Mouse (Mus musculus): ENCODE results near the gene Lag3. TPM values are rescaled to one million over a fixed set of nuclear protein-coding genes. Genes with fewer than 3 reads are reported as not detected.

The Lag3 gene
- polyA plus RNA-seq, 1 experiment from 2014 or later: 0.64 TPM

DNA sequence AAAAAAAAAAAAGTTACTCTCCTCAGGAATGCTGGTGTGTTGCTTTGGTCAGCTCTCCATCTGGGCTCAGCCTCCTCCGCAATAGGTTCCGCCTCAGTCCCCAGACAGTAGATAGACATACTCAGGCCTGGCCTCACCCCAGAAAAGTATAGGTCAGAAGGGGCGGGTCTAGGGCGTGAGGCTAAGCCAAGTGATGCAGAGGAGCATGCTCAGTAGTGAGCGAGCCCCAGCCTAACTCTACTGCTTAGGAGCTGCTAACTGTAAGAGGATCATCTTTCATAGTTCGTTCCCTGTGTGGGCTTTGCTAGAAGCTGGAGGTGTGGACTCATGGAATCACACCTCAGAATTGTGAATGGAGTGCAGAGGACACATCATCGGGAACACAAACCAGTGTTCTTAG is 27.0 kb upstream of the Lag3 start:
- no peak overlapping the region for H3K9ac ChIP-seq (ENCODE audit: low read depth, low read length)
- no peak overlapping the region for H3K4me3 ChIP-seq (ENCODE audit: low read depth, low read length)
- DNase-seq (ENCODE audit: low spot score) (no peak), ATAC-seq (replicated peaks; ENCODE audit: low FRiP score) (peak; percentile 48; the same call in 1 of the 2 replicates)
- peaks cover 22% of the 10 kb centered on the region for H3K36me3 ChIP-seq (ENCODE audit: control insufficient read depth, insufficient read depth, low read length)
- 89% methylated on average over 7 of the region's 7 CpGs for WGBS
- no peaks in the 10 kb centered on the region for H3K27me3 ChIP-seq (replicated peaks; ENCODE audit: control insufficient read depth, insufficient read depth, low read length)
- H3K4me2 ChIP-seq: no peak overlapping the region
- no peaks in the 10 kb centered on the region for H3K9me3 ChIP-seq (ENCODE audit: control insufficient read depth, low read length)
- H3K27ac ChIP-seq (ENCODE audit: low read depth, low read length): no peak overlapping the region
- H3K4me1 ChIP-seq (replicated peaks; ENCODE audit: control insufficient read depth, insufficient read depth, low read length): no peaks in the 10 kb centered on the region

DNA sequence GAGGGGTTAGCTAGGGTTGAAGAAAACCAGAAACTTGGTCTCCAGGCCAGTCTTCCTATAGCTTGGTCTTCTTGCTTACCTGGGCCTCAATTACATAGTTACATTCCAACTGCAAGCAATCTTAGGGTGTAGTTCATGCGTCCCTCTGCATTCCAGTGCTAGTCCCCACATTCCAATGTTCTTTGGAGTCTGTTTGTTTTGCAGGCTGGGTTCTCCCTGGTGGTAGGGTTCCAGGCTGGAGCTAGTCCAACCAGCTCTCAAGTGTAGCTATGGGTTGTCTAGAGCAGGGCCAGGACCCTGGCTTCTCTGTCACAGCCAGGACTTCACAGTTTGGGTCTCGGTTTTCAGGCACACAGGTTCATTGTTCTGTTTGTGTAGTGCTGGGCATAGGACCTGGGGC is 26.0 kb upstream of the Lag3 start:
- no peak for ATAC-seq (replicated peaks; ENCODE audit: low FRiP score)
- WGBS: 89% methylated on average over 2 of the region's 2 CpGs
- H3K27me3 ChIP-seq (replicated peaks; ENCODE audit: control insufficient read depth, insufficient read depth, low read length): no peaks in the 10 kb centered on the region
- H3K4me3 ChIP-seq (ENCODE audit: low read depth, low read length): no peak overlapping the region
- no peak overlapping the region for H3K27ac ChIP-seq (ENCODE audit: low read depth, low read length)
- no peak overlapping the region for H3K9ac ChIP-seq (ENCODE audit: low read depth, low read length)
- H3K36me3 ChIP-seq (ENCODE audit: control insufficient read depth, insufficient read depth, low read length): peaks cover 26% of the 10 kb centered on the region
- no peaks in the 10 kb centered on the region for H3K9me3 ChIP-seq (ENCODE audit: control insufficient read depth, low read length)
- DNase-seq (ENCODE audit: low spot score): no peak
- H3K4me1 ChIP-seq (replicated peaks; ENCODE audit: control insufficient read depth, insufficient read depth, low read length): peaks cover 5% of the 10 kb centered on the region
- H3K4me2 ChIP-seq: no peak overlapping the region

DNA sequence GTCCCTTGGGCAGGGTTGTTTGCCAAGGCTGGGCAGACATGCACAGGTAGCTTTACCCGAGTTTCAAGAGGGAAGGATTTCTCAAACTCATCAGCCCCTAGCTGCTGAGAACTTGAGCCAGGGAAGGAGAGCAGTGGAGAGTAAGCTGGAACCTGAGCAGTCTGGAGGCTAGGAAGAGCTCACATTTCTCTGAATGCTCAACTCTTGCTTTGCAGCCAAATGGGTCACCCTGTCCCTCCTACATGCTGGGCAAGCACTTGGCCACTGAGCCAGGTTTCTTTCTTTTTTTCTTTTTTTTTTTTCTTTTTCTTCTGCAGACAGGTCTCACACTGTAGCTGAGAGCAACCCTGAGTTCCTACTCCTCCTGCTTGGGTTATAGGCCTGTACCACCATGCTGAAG is 25.2 kb upstream of the Lag3 start:
- WGBS: 89% methylated on average over 1 of the region's 1 CpGs
- ATAC-seq (replicated peaks; ENCODE audit: low FRiP score) (no peak), DNase-seq (ENCODE audit: low spot score) (no peak)
- no peak overlapping the region for H3K27ac ChIP-seq (ENCODE audit: low read depth, low read length)
- H3K4me2 ChIP-seq: no peak overlapping the region
- H3K4me1 ChIP-seq (replicated peaks; ENCODE audit: control insufficient read depth, insufficient read depth, low read length): peaks cover 11% of the 10 kb centered on the region
- no peaks in the 10 kb centered on the region for H3K27me3 ChIP-seq (replicated peaks; ENCODE audit: control insufficient read depth, insufficient read depth, low read length)
- peaks cover 27% of the 10 kb centered on the region for H3K36me3 ChIP-seq (ENCODE audit: control insufficient read depth, insufficient read depth, low read length)
- no peak overlapping the region for H3K9ac ChIP-seq (ENCODE audit: low read depth, low read length)
- no peak overlapping the region for H3K4me3 ChIP-seq (ENCODE audit: low read depth, low read length)
- no peaks in the 10 kb centered on the region for H3K9me3 ChIP-seq (ENCODE audit: control insufficient read depth, low read length)

DNA sequence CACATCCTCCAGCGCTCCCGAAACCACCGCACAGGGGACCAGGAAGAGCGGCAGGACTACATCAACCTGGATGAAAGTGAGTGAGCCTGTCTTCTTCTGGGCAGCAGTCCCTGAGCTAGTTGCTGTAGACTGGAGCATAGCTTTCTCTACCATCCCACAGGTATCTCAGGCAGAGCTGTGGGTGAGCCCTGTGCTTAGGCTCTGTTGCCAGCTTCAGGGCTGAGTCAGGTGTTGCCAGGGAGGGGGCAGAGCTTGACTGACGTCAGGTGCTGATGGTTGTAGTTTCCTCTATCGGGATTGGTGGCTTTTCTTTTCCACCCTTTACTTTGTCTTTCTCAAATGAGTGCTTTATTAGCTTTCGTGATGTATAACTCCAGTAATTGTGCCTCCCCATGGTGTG is 23.2 kb upstream of the Lag3 start:
- WGBS: 94% methylated on average over 7 of the region's 7 CpGs
- ATAC-seq (replicated peaks; ENCODE audit: low FRiP score) (no peak), DNase-seq (ENCODE audit: low spot score) (no peak)
- H3K9me3 ChIP-seq (ENCODE audit: control insufficient read depth, low read length): no peaks in the 10 kb centered on the region
- H3K4me2 ChIP-seq: no peak overlapping the region
- peaks cover 15% of the 10 kb centered on the region for H3K4me1 ChIP-seq (replicated peaks; ENCODE audit: control insufficient read depth, insufficient read depth, low read length)
- H3K9ac ChIP-seq (ENCODE audit: low read depth, low read length): no peak overlapping the region
- no peaks in the 10 kb centered on the region for H3K27me3 ChIP-seq (replicated peaks; ENCODE audit: control insufficient read depth, insufficient read depth, low read length)
- peaks cover 27% of the 10 kb centered on the region for H3K36me3 ChIP-seq (ENCODE audit: control insufficient read depth, insufficient read depth, low read length)
- no peak overlapping the region for H3K27ac ChIP-seq (ENCODE audit: low read depth, low read length)
- H3K4me3 ChIP-seq (ENCODE audit: low read depth, low read length): no peak overlapping the region

DNA sequence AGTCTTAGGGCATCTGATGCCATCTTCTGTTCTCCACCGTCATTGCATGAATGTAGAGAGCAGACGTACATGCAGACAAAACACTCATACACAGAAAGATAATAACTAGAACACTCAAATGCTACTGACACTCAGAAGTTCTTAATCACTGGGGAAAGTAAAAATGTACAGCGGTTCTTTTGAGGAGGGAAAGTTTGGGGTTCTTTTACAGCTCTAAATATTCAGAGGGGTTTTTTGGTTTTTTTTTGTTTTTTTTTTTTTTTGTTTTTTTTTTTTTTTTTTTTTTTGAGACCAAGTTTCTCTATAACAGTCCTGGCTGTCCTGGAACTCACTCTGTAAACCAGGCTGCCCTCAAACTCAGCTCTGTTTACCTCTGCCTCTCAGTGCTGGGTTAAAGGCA is 21.6 kb upstream of the Lag3 start:
- Histone ChIP-seq H3K4me2 (peak overlapping the region; percentile 92; the same call in 1 of the 2 replicates), H3K36me3 (ENCODE audit: control insufficient read depth, insufficient read depth, low read length) (peaks cover 25% of the 10 kb centered on the region), H3K27me3 (replicated peaks; ENCODE audit: control insufficient read depth, insufficient read depth, low read length) (no peaks in the 10 kb centered on the region), H3K4me1 (replicated peaks; ENCODE audit: control insufficient read depth, insufficient read depth, low read length) (peaks cover 15% of the 10 kb centered on the region), H3K27ac (ENCODE audit: low read depth, low read length) (no peak overlapping the region), H3K4me3 (ENCODE audit: low read depth, low read length) (no peak overlapping the region), H3K9me3 (ENCODE audit: control insufficient read depth, low read length) (no peaks in the 10 kb centered on the region), H3K9ac (ENCODE audit: low read depth, low read length) (no peak overlapping the region)
- 84% methylated on average over 3 of the region's 3 CpGs for WGBS
- DNase-seq (ENCODE audit: low spot score): no peak
- no peak for ATAC-seq (replicated peaks; ENCODE audit: low FRiP score)

DNA sequence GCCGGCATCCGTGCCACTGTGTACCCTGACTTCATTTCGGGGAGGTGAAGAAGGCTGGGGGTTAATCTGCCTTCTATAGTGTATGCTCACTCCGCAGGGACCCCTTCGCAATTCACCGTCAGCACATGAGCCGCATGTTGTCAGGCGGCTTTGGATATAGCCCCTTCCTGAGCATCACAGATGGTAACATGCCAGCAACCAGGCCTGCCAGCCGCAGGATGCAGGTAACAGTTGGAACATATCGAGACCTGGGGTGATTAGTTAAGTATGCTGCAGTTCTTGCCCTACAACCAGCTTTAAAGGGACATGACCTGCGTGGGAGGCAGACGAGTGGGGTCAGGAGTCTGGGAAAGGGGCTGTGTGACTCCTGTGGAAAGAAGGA is 20.8 kb upstream of the Lag3 start:
- WGBS: 56% methylated on average over 12 of the region's 12 CpGs

DNA sequence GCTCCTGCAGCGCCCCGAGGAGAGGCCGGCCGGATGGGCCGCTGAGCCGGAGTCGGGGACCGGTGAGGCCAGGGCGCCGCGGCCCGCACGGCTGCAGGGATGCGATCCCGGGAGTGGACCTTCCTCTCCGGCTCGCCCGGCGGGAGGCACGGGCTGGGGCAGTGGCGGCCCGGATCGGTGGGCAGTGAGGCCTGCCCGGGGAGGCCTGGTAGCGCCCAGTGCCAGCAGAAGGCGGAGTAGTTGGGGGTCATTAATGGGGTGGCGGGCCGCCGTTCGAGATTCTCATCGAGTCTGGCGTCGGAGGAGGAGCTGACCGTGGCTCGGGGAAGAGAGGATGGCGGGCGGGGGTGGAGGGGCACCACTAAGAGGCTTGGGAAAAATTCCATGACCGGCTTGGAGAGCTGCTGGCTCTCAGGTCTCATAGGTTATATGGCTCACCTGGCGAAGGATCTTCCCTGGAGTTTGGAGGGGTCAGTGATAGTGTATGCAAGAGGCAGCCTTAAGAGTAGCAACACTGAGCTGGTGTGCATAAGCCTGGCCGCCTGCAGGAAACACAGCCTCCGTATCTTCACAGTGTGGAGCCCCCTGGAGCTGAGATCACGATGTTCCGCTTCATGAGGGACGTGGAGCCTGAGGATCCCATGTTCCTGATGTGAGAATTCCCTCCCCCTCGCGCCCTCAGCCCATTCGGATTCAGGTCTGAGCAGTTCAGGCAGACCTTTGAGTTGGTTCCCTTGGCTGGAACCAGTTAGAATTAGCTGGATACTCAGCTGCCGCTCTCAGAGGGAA is 20.2 kb upstream of the Lag3 start:
- peak overlapping the region; percentile 92 for H3K9ac ChIP-seq (ENCODE audit: low read depth, low read length)
- no peaks in the 10 kb centered on the region for H3K9me3 ChIP-seq (ENCODE audit: control insufficient read depth, low read length)
- peaks cover 15% of the 10 kb centered on the region for H3K4me1 ChIP-seq (replicated peaks; ENCODE audit: control insufficient read depth, insufficient read depth, low read length)
- H3K36me3 ChIP-seq (ENCODE audit: control insufficient read depth, insufficient read depth, low read length): peaks cover 20% of the 10 kb centered on the region
- 1% methylated on average over 48 of the region's 48 CpGs for WGBS
- DNase-seq (ENCODE audit: low spot score): peak; percentile 66
- peak overlapping the region; percentile 92 for H3K27ac ChIP-seq (ENCODE audit: low read depth, low read length)
- ATAC-seq (replicated peaks; ENCODE audit: low FRiP score): peak; percentile 22
- H3K4me3 ChIP-seq (ENCODE audit: low read depth, low read length): peak overlapping the region; percentile 94
- peak overlapping the region; percentile 92 for H3K4me2 ChIP-seq
- no peaks in the 10 kb centered on the region for H3K27me3 ChIP-seq (replicated peaks; ENCODE audit: control insufficient read depth, insufficient read depth, low read length)

More for the DNA sequence above, 20.8 kb upstream of the Lag3 start:
- no peak for DNase-seq (ENCODE audit: low spot score)
- H3K36me3 ChIP-seq (ENCODE audit: control insufficient read depth, insufficient read depth, low read length): peaks cover 20% of the 10 kb centered on the region
- H3K4me1 ChIP-seq (replicated peaks; ENCODE audit: control insufficient read depth, insufficient read depth, low read length): peaks cover 15% of the 10 kb centered on the region
- ATAC-seq (replicated peaks; ENCODE audit: low FRiP score): no peak
- no peaks in the 10 kb centered on the region for H3K27me3 ChIP-seq (replicated peaks; ENCODE audit: control insufficient read depth, insufficient read depth, low read length)
- peak overlapping the region; percentile 92 for H3K9ac ChIP-seq (ENCODE audit: low read depth, low read length)
- peak overlapping the region; percentile 92 for H3K4me2 ChIP-seq
- H3K9me3 ChIP-seq (ENCODE audit: control insufficient read depth, low read length): no peaks in the 10 kb centered on the region
- H3K4me3 ChIP-seq (ENCODE audit: low read depth, low read length): peak overlapping the region; percentile 94
- H3K27ac ChIP-seq (ENCODE audit: low read depth, low read length): peak overlapping the region; percentile 92

DNA sequence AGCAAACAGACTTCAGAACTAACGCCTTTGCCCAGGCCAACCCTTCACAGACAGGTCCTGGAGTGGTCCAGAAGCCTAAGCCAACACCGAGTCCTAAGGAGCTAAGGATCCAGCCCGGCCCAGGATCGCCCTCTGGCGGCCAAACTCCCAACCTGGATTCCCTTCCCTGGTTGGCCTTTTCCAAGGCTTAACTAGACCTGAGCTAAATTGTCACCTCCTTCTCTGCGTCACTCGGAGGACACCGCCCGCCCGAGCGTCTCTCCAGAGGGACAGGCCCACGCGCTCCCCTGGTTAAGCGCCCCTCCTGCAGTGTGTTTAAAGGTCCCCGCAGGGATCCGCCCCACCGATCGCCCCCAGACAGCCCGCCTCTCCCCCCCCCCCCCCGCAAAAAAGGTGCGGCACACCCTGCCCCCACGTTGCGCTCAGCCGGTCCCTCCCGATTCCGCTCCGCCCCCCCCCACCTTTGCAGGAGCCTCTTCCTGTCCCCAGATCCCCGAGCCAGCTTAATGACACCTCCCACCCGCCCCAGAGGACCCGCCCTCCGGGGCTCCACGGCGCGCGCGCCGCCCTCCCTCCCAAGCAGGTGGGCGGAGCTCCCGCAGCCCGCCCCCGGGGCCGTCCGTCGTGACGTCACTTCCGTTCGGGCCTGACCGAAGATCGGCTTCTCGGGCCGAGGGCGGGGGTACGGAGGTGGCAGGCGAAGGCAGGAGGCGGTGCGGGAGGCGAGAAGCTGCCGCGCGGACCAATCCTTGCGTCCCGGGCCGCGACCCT is 19.4 kb upstream of the Lag3 start, which contains the start of gene Mlf2:
Mlf2 (plus strand) TSS at position 633 of the 771 bp plus-strand sequence.
- peaks cover 18% of the 10 kb centered on the region for H3K4me1 ChIP-seq (replicated peaks; ENCODE audit: control insufficient read depth, insufficient read depth, low read length)
- peak within 1 kb of the TSS; percentile 94 for H3K4me3 ChIP-seq (ENCODE audit: low read depth, low read length)
- H3K9ac ChIP-seq (ENCODE audit: low read depth, low read length): peak within 1 kb of the TSS; percentile 92
- H3K4me2 ChIP-seq: peak within 1 kb of the TSS; percentile 92
- WGBS: 1% methylated on average over 59 of the region's 64 CpGs
- peak within 1 kb of the TSS; percentile 92 for H3K27ac ChIP-seq (ENCODE audit: low read depth, low read length)
- H3K27me3 ChIP-seq (replicated peaks; ENCODE audit: control insufficient read depth, insufficient read depth, low read length): no peaks in the 10 kb centered on the region
- ATAC-seq (replicated peaks; ENCODE audit: low FRiP score) (peak; percentile 90), DNase-seq (ENCODE audit: low spot score) (peak; percentile 99)
- H3K9me3 ChIP-seq (ENCODE audit: control insufficient read depth, low read length): no peaks in the 10 kb centered on the region
- H3K36me3 ChIP-seq (ENCODE audit: control insufficient read depth, insufficient read depth, low read length): peaks cover 18% of the 10 kb centered on the region

Measured in liver, embryonic 11.5 days (tissue).